Mouse (Mus musculus) ZHBTc4 (cell line): ENCODE measurements around the gene Tmem37.

Source experiments
- DNase-seq: peaks from one replicate; pipeline ENCODE4 v3.0.0-alpha.2; 2011; ENCODE audit warnings: low read depth, low spot score

Gene Tmem37

GRCm38 (mm10) chr1:120018900-120019299 lies 55.0 kb downstream of the Tmem37 start:
- DNase-seq: no peak
